In the genomic region with DNA sequence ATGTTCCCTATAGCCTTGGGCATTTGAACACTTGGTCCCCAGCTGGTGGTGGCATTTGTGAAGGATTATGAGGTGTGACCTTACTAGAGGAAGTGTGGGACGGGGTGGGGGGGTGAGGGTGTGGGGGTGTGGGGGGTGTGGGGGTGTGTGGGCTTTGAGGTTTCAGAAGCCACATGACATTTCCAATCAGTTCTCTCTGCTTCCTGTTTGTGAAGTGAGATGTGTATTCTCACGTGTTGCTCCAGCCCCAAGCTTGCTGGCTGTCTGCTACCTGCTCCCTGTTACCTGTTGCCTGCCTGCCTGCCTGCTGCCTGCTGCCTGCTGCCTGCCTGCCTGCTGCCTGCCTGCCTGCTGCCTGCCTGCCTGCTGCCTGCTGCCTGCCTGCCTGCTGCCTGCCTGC, we compare ENCODE assay signal across 17 mouse cellular contexts.
"Had no signal": no experiment of that assay in that cellular context is flagged by ENCODE, and none has a peak within 500 bp of the region (broad histone marks: within the 10 kb centered on the region; RNA-seq: fewer than 3 reads in every experiment).

No protein-coding gene starts in this region.

- H3K27me3 ChIP-seq: limb, embryonic 13.5 days; neural tube, embryonic 12.5 days had no signal

- H3K36me3 ChIP-seq: limb, embryonic 13.5 days; midbrain, embryonic 10.5 days; neural tube, embryonic 12.5 days had no signal

- DNase-seq: kidney, adult 9 months; kidney, postnatal 4 days; left cerebral cortex, postnatal 4 days; lung, adult 18-20 months; midbrain, embryonic 14.5 days; retina, postnatal 1 day; right cerebral cortex, postnatal 14 days; thymus, adult 18-20 months; thymus, postnatal 25 days had no signal

- H3K27ac ChIP-seq: kidney, postnatal 0 days; layer of hippocampus, adult 2 months; limb, embryonic 13.5 days; liver, embryonic 14.5 days; midbrain, embryonic 10.5 days; neural tube, embryonic 12.5 days; stomach, postnatal 0 days had no signal

- H3K4me3 ChIP-seq: layer of hippocampus, adult 2 months; limb, embryonic 13.5 days; midbrain, embryonic 10.5 days; myocyte; neural tube, embryonic 12.5 days had no signal
